Mouse (Mus musculus) left cerebral cortex, postnatal 36 days (tissue): Measurements from ENCODE around the gene Pde4d. TPM values are rescaled to one million over a fixed set of nuclear protein-coding genes. Genes with fewer than 3 reads are reported as not detected.

Experiments used
- DNase-seq, 2 experiments: peaks; one replicate each; pipeline ENCODE4 v3.0.0; 2021 to 2022; ENCODE audit warnings: low spot score in 2 of 2, mixed read lengths in 1 of 2
- intact Hi-C: fragments of 180-260 bp; cut with DNase I; formaldehyde crosslinking; loops from one replicate; pipeline ENCODE4 v1.15.1; 2025
- total RNA-seq, 2 experiments: library from RNA; stranded (reverse); gene quantifications; 2 replicates each; pipeline ENCODE4 v1.2.3; 2021

Pde4d gene
- total RNA-seq, 2 experiments from 2014 or later: 110 to 119 TPM

GRCm38 (mm10) chr13:109914246-109914645 lies 1464.5 kb downstream of the Pde4d start:
- no peak for DNase-seq
- intact Hi-C loops: no loop called here

- intact Hi-C loops: no loop called here
These were observed 1465.1 kb downstream of the Pde4d start for GRCm38 (mm10) chr13:109914846-109915245.

GRCm38 (mm10) chr13:109915501-109915900 lies 1465.8 kb downstream of the Pde4d start:
- intact Hi-C loops: no loop called here

More at GRCm38 (mm10) chr13:109914846-109915245, 1465.1 kb downstream of the Pde4d start:
- no peak for DNase-seq

GRCm38 (mm10) chr13:109915964-109916363 lies 1466.2 kb downstream of the Pde4d start:
- DNase-seq: no peak
- intact Hi-C loops: no loop called here

More at GRCm38 (mm10) chr13:109915501-109915900, 1465.8 kb downstream of the Pde4d start:
- no peak for DNase-seq

- intact Hi-C loops: no loop called here
- DNase-seq: no peak
These were observed 1467.8 kb downstream of the Pde4d start for GRCm38 (mm10) chr13:109917551-109917950.

- intact Hi-C loops: no loop called here
- no peak for DNase-seq
These were observed 1468.9 kb downstream of the Pde4d start for GRCm38 (mm10) chr13:109918631-109919030.

- intact Hi-C loops: loop anchor here (2.0 kb wide), 1 partner anchor 99 kb away; no protein-coding TSS in a partner anchor
- DNase-seq: no peak
These were observed 1470.5 kb downstream of the Pde4d start for GRCm38 (mm10) chr13:109920256-109920655.

- intact Hi-C loops: loop anchor here (2.0 kb wide), 1 partner anchor 97 kb away; no protein-coding TSS in a partner anchor
- no peak for DNase-seq
These were observed 1471.7 kb downstream of the Pde4d start for GRCm38 (mm10) chr13:109921336-109922038.

- intact Hi-C loops: no loop called here
- no peak for DNase-seq
These were observed 1472.5 kb downstream of the Pde4d start for GRCm38 (mm10) chr13:109922228-109922627.

- no peak for DNase-seq
These were observed 1473.0 kb downstream of the Pde4d start for GRCm38 (mm10) chr13:109922782-109923181.

GRCm38 (mm10) chr13:109924771-109925170 lies 1475.0 kb downstream of the Pde4d start:
- intact Hi-C loops: no loop called here
- DNase-seq: no peak

More at GRCm38 (mm10) chr13:109922782-109923181, 1473.0 kb downstream of the Pde4d start:
- intact Hi-C loops: no loop called here

GRCm38 (mm10) chr13:109926277-109926920 lies 1476.7 kb downstream of the Pde4d start:
- DNase-seq: peak; percentile 82 to 87
- intact Hi-C loops: no loop called here

GRCm38 (mm10) chr13:109927782-109928181 lies 1478.0 kb downstream of the Pde4d start:
- intact Hi-C loops: no loop called here
- no peak for DNase-seq

GRCm38 (mm10) chr13:109932688-109933087 lies 1482.9 kb downstream of the Pde4d start:
- intact Hi-C loops: no loop called here
- DNase-seq: peak; percentile 73 to 76

GRCm38 (mm10) chr13:109933554-109933953 lies 1483.8 kb downstream of the Pde4d start:
- no peak for DNase-seq
- intact Hi-C loops: no loop called here

- DNase-seq: no peak
- intact Hi-C loops: no loop called here
These were observed 1487.1 kb downstream of the Pde4d start for GRCm38 (mm10) chr13:109936866-109937265.

GRCm38 (mm10) chr13:109944822-109945551 lies 1495.2 kb downstream of the Pde4d start:
- intact Hi-C loops: no loop called here
- no peak for DNase-seq

GRCm38 (mm10) chr13:109951466-109951865 lies 1501.7 kb downstream of the Pde4d start:
- no peak for DNase-seq
- intact Hi-C loops: no loop called here

GRCm38 (mm10) chr13:109954189-109954588 lies 1504.4 kb downstream of the Pde4d start:
- no peak for DNase-seq
- intact Hi-C loops: no loop called here

- intact Hi-C loops: no loop called here
These were observed 1508.2 kb downstream of the Pde4d start for GRCm38 (mm10) chr13:109957953-109958352.

More at GRCm38 (mm10) chr13:109957953-109958352, 1508.2 kb downstream of the Pde4d start:
- DNase-seq: no peak
